Mouse (Mus musculus): ENCODE data around the gene Ifitm10. TPM values are rescaled to one million over a fixed set of nuclear protein-coding genes. Genes with fewer than 3 reads are reported as not detected.
"Not testable (repeated sequence)": the region's sequence is repeated elsewhere in the genome, so short reads cannot be mapped to it uniquely, and the experiment has no call there.

The Ifitm10 gene
- polyA plus RNA-seq, 1 experiment: 3.4 TPM

DNA sequence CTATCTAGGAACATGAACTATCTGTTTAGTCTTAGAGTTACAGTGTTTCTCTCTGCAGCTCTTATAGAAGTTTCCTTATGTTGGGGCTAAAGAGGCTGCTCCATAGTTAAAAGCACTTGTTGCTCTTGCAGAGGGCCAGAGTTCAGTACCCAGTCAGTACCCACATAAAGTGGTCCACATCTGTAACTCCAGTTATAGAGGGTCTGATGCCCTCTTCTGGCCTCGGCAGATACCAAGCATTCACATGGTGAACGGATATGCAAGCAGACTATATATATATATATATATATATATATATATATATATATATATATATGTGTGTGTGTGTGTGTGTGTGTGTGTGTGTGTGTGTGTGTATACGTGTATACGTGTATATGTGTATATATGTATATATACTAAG lies 34.4 kb upstream of the Ifitm10 start:
- TF ChIP-seq GATA1 (IDR thresholded peaks at IDR 0.05; ENCODE audit: borderline replicate concordance, low read length) (no peak), FLI1 (IDR thresholded peaks at IDR 0.05; ENCODE audit: low read length) (no peak)
- Histone ChIP-seq H3K27me3 (replicated peaks) (no peaks in the 10 kb centered on the region), H3K4me1 (peaks cover 40% of the 10 kb centered on the region)

DNA sequence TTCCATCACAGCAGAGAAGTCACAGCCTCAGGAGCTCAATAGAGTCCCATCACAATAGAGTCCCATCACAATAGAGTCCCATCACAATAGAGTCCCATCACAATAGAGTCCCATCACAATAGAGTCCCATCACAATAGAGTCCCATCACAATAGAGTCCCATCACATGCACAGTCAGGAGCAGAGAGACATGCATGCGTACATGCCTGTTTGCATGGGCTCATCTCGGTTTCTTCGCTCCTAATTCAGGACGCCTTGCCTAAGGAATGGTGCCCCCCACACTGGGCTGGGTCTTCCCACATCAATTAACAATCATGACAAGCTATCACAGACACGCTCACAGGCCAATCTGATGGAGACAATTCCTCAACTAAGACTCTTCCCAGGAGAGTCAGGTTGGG lies 31.6 kb upstream of the Ifitm10 start:
- not testable (repeated sequence) for H3K36me3 ChIP-seq (replicated peaks; ENCODE audit: low read length); H3K27me3 ChIP-seq (replicated peaks); H3K9me3 ChIP-seq; H3K4me3 ChIP-seq (replicated peaks)
- peaks cover 59% of the 10 kb centered on the region for H3K4me1 ChIP-seq

More for the DNA sequence above, 34.4 kb upstream of the Ifitm10 start:
- Histone ChIP-seq H3K9me3 (0 out of 2 replicates have a peak, but pooled peaks cover 2% of the 10 kb centered on the region), H3K4me3 (replicated peaks) (no peak overlapping the region), H3K36me3 (replicated peaks; ENCODE audit: low read length) (no peaks in the 10 kb centered on the region)

DNA sequence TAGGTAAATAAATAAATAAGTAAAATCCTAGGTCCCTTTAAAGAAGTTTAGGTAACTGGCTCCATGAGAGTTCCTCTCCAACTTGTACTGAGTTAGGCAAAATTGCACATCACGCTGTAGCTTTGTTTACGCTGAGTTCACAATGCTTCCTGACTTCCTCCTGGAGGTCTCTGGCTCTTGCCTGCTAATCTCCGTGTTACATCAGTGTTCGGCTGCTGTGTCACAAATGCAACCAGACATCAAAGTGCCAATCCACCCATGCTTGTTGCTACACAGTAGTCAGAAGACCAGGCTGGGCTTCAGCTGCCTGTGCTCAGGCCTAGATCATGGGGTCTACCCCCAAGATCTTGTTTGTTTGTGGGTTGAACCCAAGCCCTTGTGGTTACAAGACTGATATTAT lies 30.0 kb upstream of the Ifitm10 start:
- no peaks in the 10 kb centered on the region for H3K9me3 ChIP-seq
- TF ChIP-seq GATA1 (IDR thresholded peaks at IDR 0.05; ENCODE audit: borderline replicate concordance, low read length): no peak
- TF ChIP-seq FLI1 (IDR thresholded peaks at IDR 0.05; ENCODE audit: low read length): no peak
- H3K27me3 ChIP-seq (replicated peaks): no peaks in the 10 kb centered on the region
- H3K36me3 ChIP-seq (replicated peaks; ENCODE audit: low read length): no peaks in the 10 kb centered on the region
- peak overlapping the region; percentile 50 for H3K4me3 ChIP-seq (replicated peaks)
- H3K4me1 ChIP-seq: peaks cover 69% of the 10 kb centered on the region

DNA sequence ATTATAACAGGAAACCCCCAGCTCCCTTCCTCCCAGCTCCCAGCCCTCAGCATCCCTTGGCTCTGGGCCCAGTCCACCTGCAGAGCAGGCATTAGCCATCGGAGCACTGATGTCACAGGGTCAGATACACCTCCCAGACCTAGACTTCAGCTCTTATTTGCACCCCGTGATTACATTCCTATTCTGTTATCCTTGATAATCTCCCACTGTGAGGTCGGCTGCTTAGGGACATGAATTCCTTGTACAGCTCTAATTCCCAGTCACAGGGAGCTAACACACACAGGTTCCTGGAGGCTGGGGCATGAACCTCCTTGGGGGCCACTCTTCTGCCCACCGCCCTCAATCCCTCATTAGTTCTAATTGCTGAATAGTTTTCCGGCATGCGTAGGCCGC lies 27.2 kb upstream of the Ifitm10 start:
- peaks cover 87% of the 10 kb centered on the region for H3K4me1 ChIP-seq
- H3K4me3 ChIP-seq (replicated peaks): no peak overlapping the region
- H3K27me3 ChIP-seq (replicated peaks): no peaks in the 10 kb centered on the region
- TF ChIP-seq GATA1 (IDR thresholded peaks at IDR 0.05; ENCODE audit: borderline replicate concordance, low read length) (no peak), FLI1 (IDR thresholded peaks at IDR 0.05; ENCODE audit: low read length) (no peak)
- H3K36me3 ChIP-seq (replicated peaks; ENCODE audit: low read length): no peaks in the 10 kb centered on the region
- no peaks in the 10 kb centered on the region for H3K9me3 ChIP-seq

DNA sequence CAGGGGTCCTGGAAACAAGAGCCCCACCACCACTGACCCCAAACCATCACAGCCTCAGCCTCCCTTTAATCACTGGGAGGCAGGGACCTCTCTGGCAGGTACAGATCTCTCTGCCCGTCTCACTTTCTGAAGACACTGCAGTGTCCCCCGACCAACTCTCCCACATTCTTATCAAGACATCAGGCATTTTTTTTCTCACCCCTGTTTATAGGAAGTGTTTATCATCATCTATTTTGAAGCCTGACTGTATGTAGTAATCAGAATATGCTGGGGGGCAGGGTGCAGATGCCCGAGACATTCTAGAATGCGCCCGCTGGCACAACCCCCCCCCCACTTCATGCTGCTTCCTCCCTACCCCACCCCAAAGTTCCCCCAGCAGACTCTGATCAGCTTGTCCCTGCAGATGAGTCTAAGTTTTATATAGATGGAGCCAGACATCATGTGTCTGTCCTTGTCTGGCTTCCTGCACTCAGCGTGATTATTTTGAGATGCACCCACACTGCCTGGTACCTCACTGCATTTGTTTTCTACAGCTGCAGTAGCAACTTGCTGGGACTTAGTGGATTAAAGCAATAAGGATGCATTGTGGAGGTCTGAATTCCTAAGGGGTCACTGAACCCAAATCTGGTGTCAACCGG lies 26.7 kb upstream of the Ifitm10 start:
- TF ChIP-seq FLI1 (IDR thresholded peaks at IDR 0.05; ENCODE audit: low read length) (no peak), GATA1 (IDR thresholded peaks at IDR 0.05; ENCODE audit: borderline replicate concordance, low read length) (no peak)
- Histone ChIP-seq H3K27me3 (replicated peaks) (no peaks in the 10 kb centered on the region), H3K9me3 (no peaks in the 10 kb centered on the region), H3K4me1 (peaks cover 92% of the 10 kb centered on the region), H3K4me3 (replicated peaks) (no peak overlapping the region), H3K36me3 (replicated peaks; ENCODE audit: low read length) (no peaks in the 10 kb centered on the region)

- Histone ChIP-seq H3K4me3 (replicated peaks) (peak overlapping the region; percentile 77), H3K27me3 (replicated peaks) (no peaks in the 10 kb centered on the region), H3K4me1 (peaks cover 96% of the 10 kb centered on the region), H3K9me3 (no peaks in the 10 kb centered on the region), H3K36me3 (replicated peaks; ENCODE audit: low read length) (no peaks in the 10 kb centered on the region)
- no peak for TF ChIP-seq GATA1 (IDR thresholded peaks at IDR 0.05; ENCODE audit: borderline replicate concordance, low read length)
- no peak for TF ChIP-seq FLI1 (IDR thresholded peaks at IDR 0.05; ENCODE audit: low read length)
Measured at GRCm38 (mm10) chr7:142399250-142399649, 25.7 kb upstream of the Ifitm10 start.

- TF ChIP-seq GATA1 (IDR thresholded peaks at IDR 0.05; ENCODE audit: borderline replicate concordance, low read length): no peak
- Histone ChIP-seq H3K36me3 (replicated peaks; ENCODE audit: low read length) (no peaks in the 10 kb centered on the region), H3K27me3 (replicated peaks) (no peaks in the 10 kb centered on the region), H3K9me3 (no peaks in the 10 kb centered on the region), H3K4me1 (peaks cover 96% of the 10 kb centered on the region), H3K4me3 (replicated peaks) (peak overlapping the region; percentile 66)
Measured at GRCm38 (mm10) chr7:142398052-142398451, 24.5 kb upstream of the Ifitm10 start.

DNA sequence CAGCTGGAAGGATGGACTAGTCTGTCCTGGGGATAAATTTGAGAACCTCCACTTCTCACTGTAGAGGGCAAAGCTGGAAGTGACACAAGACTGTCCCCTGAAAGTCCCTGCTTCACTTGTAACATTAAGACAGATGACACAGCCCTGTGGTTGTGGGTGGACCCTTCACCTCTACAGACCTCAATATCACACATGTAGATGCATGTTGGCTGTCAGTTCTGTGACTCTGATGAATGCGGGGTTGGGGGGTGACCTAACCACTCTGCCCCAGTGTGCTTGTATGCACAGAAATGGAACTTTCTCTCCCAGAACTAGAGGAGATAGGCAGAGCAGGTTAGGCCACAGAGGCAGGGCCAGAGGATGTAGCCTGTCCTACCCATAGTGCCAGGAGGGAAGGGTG lies 23.1 kb upstream of the Ifitm10 start:
- Histone ChIP-seq H3K9me3 (no peaks in the 10 kb centered on the region), H3K4me1 (peaks cover 97% of the 10 kb centered on the region), H3K4me3 (replicated peaks) (peak overlapping the region; percentile 47), H3K36me3 (replicated peaks; ENCODE audit: low read length) (no peaks in the 10 kb centered on the region), H3K27me3 (replicated peaks) (no peaks in the 10 kb centered on the region)
- TF ChIP-seq FLI1 (IDR thresholded peaks at IDR 0.05; ENCODE audit: low read length) (no peak), GATA1 (IDR thresholded peaks at IDR 0.05; ENCODE audit: borderline replicate concordance, low read length) (no peak)

- TF ChIP-seq FLI1 (IDR thresholded peaks at IDR 0.05; ENCODE audit: low read length) (no peak), GATA1 (IDR thresholded peaks at IDR 0.05; ENCODE audit: borderline replicate concordance, low read length) (no peak)
- Histone ChIP-seq H3K27me3 (replicated peaks) (no peaks in the 10 kb centered on the region), H3K9me3 (no peaks in the 10 kb centered on the region), H3K36me3 (replicated peaks; ENCODE audit: low read length) (no peaks in the 10 kb centered on the region), H3K4me1 (peaks cover 100% of the 10 kb centered on the region), H3K4me3 (replicated peaks) (no peak overlapping the region)
Measured at GRCm38 (mm10) chr7:142395472-142395871, 21.9 kb upstream of the Ifitm10 start.

DNA sequence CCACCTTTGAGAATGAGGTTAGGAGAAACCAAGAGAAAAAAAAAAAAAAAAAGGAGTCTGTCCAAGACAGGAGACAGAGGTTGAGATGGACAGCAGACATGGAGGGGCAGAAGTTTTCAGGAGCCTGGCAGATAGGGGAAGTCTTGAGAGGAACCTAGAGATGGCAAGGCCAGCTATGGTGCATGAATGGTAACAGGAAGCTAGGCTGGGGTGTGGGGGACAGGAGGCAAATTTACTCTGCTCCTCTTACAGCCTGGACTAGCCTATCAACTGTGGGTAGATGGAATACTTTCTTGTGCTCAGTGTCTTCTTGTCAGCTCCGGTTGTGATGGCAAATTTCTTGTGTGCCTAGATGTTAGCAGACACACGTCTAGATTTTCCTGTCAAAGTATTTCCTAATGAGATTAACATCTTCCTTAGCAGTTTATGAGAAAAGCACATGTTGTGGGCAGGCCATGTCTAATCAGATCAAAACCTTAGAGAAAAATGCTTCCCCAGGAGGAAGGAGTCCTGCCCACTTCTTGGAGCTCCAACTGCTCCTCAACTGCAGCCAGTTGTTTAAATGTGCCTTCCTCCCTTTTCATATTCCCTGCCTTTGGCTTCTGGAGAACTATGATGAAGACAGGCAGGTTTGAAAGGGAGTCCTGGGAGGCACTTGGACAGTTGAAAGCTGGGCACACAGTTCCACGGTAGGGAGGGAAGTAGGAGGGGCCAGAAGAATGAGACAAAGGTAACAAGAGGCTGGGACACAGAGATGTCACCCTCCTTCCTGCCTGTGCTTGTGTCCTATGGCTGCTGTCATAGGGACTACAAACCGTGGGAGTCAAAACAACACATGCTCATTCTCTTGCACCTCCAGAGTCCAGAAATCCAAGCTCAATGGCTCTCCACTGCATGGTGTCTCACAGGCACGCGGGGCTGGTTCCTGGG lies 21.0 kb upstream of the Ifitm10 start:
- Histone ChIP-seq H3K9me3 (no peaks in the 10 kb centered on the region), H3K36me3 (replicated peaks; ENCODE audit: low read length) (no peaks in the 10 kb centered on the region), H3K4me3 (replicated peaks) (peak overlapping the region; percentile 67), H3K27me3 (replicated peaks) (no peaks in the 10 kb centered on the region), H3K4me1 (peaks cover 100% of the 10 kb centered on the region)
- TF ChIP-seq FLI1 (IDR thresholded peaks at IDR 0.05; ENCODE audit: low read length) (no peak), GATA1 (IDR thresholded peaks at IDR 0.05; ENCODE audit: borderline replicate concordance, low read length) (no peak)
